Mouse (Mus musculus) cerebellum, adult 9-10 months (tissue): ENCODE results near the gene Il17c.

Source experiments
- DNase-seq: peaks from one replicate; pipeline ENCODE4 v3.0.0; 2022

Il17c gene

GRCm38 (mm10) chr8:122460524-122461472, 39.0 kb downstream of the Il17c start, which contains the start of gene Snai3:
Gene Snai3, minus strand, starts transcription at chr8:122460733.
- DNase-seq, result peak; percentile 71

GRCm38 (mm10) chr8:122461473-122462148, 39.8 kb downstream of the Il17c start:
- DNase-seq, result no peak

- no peak for DNase-seq
Observed at GRCm38 (mm10) chr8:122462510-122462909, 40.7 kb downstream of the Il17c start.

GRCm38 (mm10) chr8:122463651-122464640, 42.1 kb downstream of the Il17c start:
- DNase-seq, result no peak

GRCm38 (mm10) chr8:122464985-122465384, 43.2 kb downstream of the Il17c start:
- DNase-seq, result no peak

GRCm38 (mm10) chr8:122467816-122468215, 46.0 kb downstream of the Il17c start:
- no peak for DNase-seq

GRCm38 (mm10) chr8:122469407-122469806, 47.6 kb downstream of the Il17c start:
- DNase-seq, result no peak

- DNase-seq, result no peak
Observed at GRCm38 (mm10) chr8:122469965-122470364, 48.1 kb downstream of the Il17c start.

GRCm38 (mm10) chr8:122470691-122471090, 48.9 kb downstream of the Il17c start:
- no peak for DNase-seq
